Mouse (Mus musculus) midbrain, embryonic 12.5 days (tissue): Measurements from ENCODE around the gene Agbl4. TPM values are rescaled to one million over a fixed set of nuclear protein-coding genes. Genes with fewer than 3 reads are reported as not detected.

ENCODE experiments used
- ATAC-seq: fragments of 200-750 bp; cut with Nextera tagmentation; 2 replicates; pipeline ENCODE4 v1.8.0; 2017; ENCODE audit warnings: low read depth, moderate TSS enrichment, moderate library complexity; ENCODE audit not compliant: low FRiP score
- H3K27ac ChIP-seq: fragments of 300-500 bp; sonication (generic); replicated peaks from 2 replicates; pipeline ENCODE4 v1.5.1; 2016; ENCODE audit warnings: mild to moderate bottlenecking
- H3K27me3 ChIP-seq: fragments of 300-500 bp; sonication (generic); 2 replicates; pipeline ENCODE4 v1.6.1; 2016; ENCODE audit warnings: mild to moderate bottlenecking
- H3K36me3 ChIP-seq: fragments of 300-500 bp; sonication (generic); 2 replicates; pipeline ENCODE4 v1.6.1; 2016
- H3K4me1 ChIP-seq: fragments of 300-500 bp; sonication (generic); 2 replicates; pipeline ENCODE4 v1.6.1; 2016
- H3K4me2 ChIP-seq: fragments of 300-500 bp; sonication (generic); replicated peaks from 2 replicates; pipeline ENCODE4 v1.6.1; 2016; ENCODE audit warnings: mild to moderate bottlenecking, moderate library complexity
- H3K4me3 ChIP-seq: fragments of 300-500 bp; sonication (generic); 2 replicates; pipeline ENCODE4 v1.5.1; 2016; ENCODE audit warnings: mild to moderate bottlenecking
- H3K9ac ChIP-seq: fragments of 300-500 bp; sonication (generic); replicated peaks from 2 replicates; pipeline ENCODE4 v1.6.1; 2016; ENCODE audit warnings: mild to moderate bottlenecking, moderate library complexity
- H3K9me3 ChIP-seq: fragments of 300-500 bp; sonication (generic); 2 replicates; pipeline ENCODE4 v1.6.1; 2016; ENCODE audit warnings: mild to moderate bottlenecking
- WGBS: fragments of 180-500 bp; shearing (Covaris S2); methylation state at CpG from one replicate; pipeline ENCODE4 v1.1.7; 2016; 5-methylcytosine and 5-hydroxymethylcytosine counted together
- polyA plus RNA-seq: library from polyadenylated mRNA; unstranded; fragments of >200 nt; fragmentation: Nextera tagmentation; extraction: Ambion mirVana; gene quantifications from 2 replicates; pipeline ENCODE4 v1.2.1, GENCODE M21; 2016

The Agbl4 gene
- polyA plus RNA-seq, 1 experiment from 2014 or later, result 0.89 TPM

GRCm38 (mm10) chr4:111520006-111520405 is 1122.5 kb downstream of the Agbl4 start:
- Histone ChIP-seq H3K4me3 (no peak overlapping the region), H3K27me3 (no peaks in the 10 kb centered on the region), H3K36me3 (no peaks in the 10 kb centered on the region), H3K4me2 (no peak overlapping the region), H3K4me1 (0 out of 2 replicates have a peak, but pooled peaks cover 4% of the 10 kb centered on the region), H3K9me3 (no peaks in the 10 kb centered on the region), H3K27ac (no peak overlapping the region), H3K9ac (no peak overlapping the region)
- 92% methylated on average over 2 of the region's 2 CpGs for WGBS
- ATAC-seq, result no peak

- ATAC-seq, result no peak
- no peaks in the 10 kb centered on the region for H3K9me3 ChIP-seq
- H3K27me3 ChIP-seq, result no peaks in the 10 kb centered on the region
- H3K4me3 ChIP-seq, result no peak overlapping the region
- no peak overlapping the region for H3K4me2 ChIP-seq
- H3K27ac ChIP-seq, result no peak overlapping the region
- no peaks in the 10 kb centered on the region for H3K4me1 ChIP-seq
- no peak overlapping the region for H3K9ac ChIP-seq
- no peaks in the 10 kb centered on the region for H3K36me3 ChIP-seq
- 79% methylated on average over 2 of the region's 2 CpGs for WGBS
Observed at GRCm38 (mm10) chr4:111522974-111523373, 1125.5 kb downstream of the Agbl4 start.

- WGBS, result 87% methylated on average over 6 of the region's 6 CpGs
- H3K4me1 ChIP-seq, result no peaks in the 10 kb centered on the region
- H3K27ac ChIP-seq, result no peak overlapping the region
- no peaks in the 10 kb centered on the region for H3K9me3 ChIP-seq
- H3K36me3 ChIP-seq, result no peaks in the 10 kb centered on the region
- no peaks in the 10 kb centered on the region for H3K27me3 ChIP-seq
- no peak for ATAC-seq
- no peak overlapping the region for H3K4me3 ChIP-seq
- H3K9ac ChIP-seq, result no peak overlapping the region
- H3K4me2 ChIP-seq, result no peak overlapping the region
Observed at GRCm38 (mm10) chr4:111528961-111529360, 1131.5 kb downstream of the Agbl4 start.

- ATAC-seq, result no peak
- Histone ChIP-seq H3K4me3 (no peak overlapping the region), H3K4me2 (no peak overlapping the region), H3K4me1 (no peaks in the 10 kb centered on the region), H3K27me3 (no peaks in the 10 kb centered on the region), H3K9me3 (no peaks in the 10 kb centered on the region), H3K27ac (no peak overlapping the region), H3K9ac (no peak overlapping the region), H3K36me3 (no peaks in the 10 kb centered on the region)
- 91% methylated on average over 4 of the region's 4 CpGs for WGBS
Observed at GRCm38 (mm10) chr4:111529996-111530395, 1132.5 kb downstream of the Agbl4 start.

GRCm38 (mm10) chr4:111530537-111530936 is 1133.1 kb downstream of the Agbl4 start:
- WGBS, result 98% methylated on average over 2 of the region's 2 CpGs
- Histone ChIP-seq H3K4me2 (no peak overlapping the region), H3K27me3 (no peaks in the 10 kb centered on the region), H3K27ac (no peak overlapping the region), H3K9me3 (no peaks in the 10 kb centered on the region), H3K36me3 (no peaks in the 10 kb centered on the region), H3K4me1 (no peaks in the 10 kb centered on the region), H3K9ac (no peak overlapping the region), H3K4me3 (no peak overlapping the region)
- no peak for ATAC-seq

DNA sequence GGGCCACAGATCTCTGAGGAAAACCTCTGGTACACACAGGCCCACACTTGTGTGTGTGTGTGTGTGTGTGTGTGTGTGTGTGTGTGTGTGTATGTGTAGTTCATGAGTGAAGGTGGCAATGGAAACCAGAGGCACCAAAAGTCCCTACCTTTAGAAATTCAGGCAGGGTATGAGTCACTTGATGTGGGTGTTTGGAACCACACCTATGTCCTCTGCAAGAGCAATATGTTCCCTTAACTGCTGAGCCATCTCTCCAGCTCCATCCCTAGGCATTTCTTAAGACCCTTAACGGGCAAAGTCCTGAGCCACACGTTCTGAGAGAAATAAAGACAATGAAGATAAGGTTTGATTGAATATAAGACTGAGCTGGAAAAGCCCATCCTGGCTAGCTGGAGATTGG is 1147.2 kb downstream of the Agbl4 start:
- H3K27me3 ChIP-seq, result no peaks in the 10 kb centered on the region
- H3K36me3 ChIP-seq, result no peaks in the 10 kb centered on the region
- H3K27ac ChIP-seq, result no peak overlapping the region
- no peaks in the 10 kb centered on the region for H3K4me1 ChIP-seq
- H3K4me3 ChIP-seq, result no peak overlapping the region
- H3K4me2 ChIP-seq, result no peak overlapping the region
- 86% methylated on average over 2 of the region's 2 CpGs for WGBS
- no peaks in the 10 kb centered on the region for H3K9me3 ChIP-seq
- H3K9ac ChIP-seq, result no peak overlapping the region
- no peak for ATAC-seq

- H3K4me2 ChIP-seq, result no peak overlapping the region
- ATAC-seq, result no peak
- no peak overlapping the region for H3K4me3 ChIP-seq
- H3K9me3 ChIP-seq, result no peaks in the 10 kb centered on the region
- no peak overlapping the region for H3K9ac ChIP-seq
- no peaks in the 10 kb centered on the region for H3K4me1 ChIP-seq
- no peaks in the 10 kb centered on the region for H3K36me3 ChIP-seq
- no peak overlapping the region for H3K27ac ChIP-seq
- H3K27me3 ChIP-seq, result no peaks in the 10 kb centered on the region
- WGBS, result 79% methylated on average over 7 of the region's 7 CpGs
Observed at GRCm38 (mm10) chr4:111546009-111546408, 1148.5 kb downstream of the Agbl4 start.

DNA sequence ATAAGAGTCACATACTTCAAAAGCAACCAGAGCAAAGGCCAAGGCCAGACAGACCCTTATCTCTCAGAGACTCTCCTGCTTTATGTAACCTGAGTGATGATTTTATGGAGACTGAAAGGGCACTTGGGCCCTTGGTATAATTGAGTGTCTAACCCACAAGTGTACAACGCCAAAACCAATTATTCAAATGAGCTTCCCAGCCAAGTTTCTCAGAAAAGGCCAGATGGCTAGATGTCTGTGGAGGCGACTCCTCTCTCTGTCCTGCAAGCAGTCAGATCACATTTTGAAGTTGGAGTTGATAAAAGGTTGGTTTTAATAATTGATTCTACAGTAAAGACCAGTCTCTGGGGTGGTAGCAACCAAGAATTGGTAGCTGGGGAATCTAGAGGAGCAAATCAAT is 1158.0 kb downstream of the Agbl4 start:
- Histone ChIP-seq H3K27me3 (no peaks in the 10 kb centered on the region), H3K36me3 (no peaks in the 10 kb centered on the region), H3K4me3 (no peak overlapping the region), H3K9me3 (no peaks in the 10 kb centered on the region), H3K9ac (no peak overlapping the region), H3K4me2 (no peak overlapping the region), H3K27ac (no peak overlapping the region), H3K4me1 (no peaks in the 10 kb centered on the region)
- 81% methylated on average over 2 of the region's 2 CpGs for whole genome bisulfite sequencing
- ATAC-seq, result no peak

DNA sequence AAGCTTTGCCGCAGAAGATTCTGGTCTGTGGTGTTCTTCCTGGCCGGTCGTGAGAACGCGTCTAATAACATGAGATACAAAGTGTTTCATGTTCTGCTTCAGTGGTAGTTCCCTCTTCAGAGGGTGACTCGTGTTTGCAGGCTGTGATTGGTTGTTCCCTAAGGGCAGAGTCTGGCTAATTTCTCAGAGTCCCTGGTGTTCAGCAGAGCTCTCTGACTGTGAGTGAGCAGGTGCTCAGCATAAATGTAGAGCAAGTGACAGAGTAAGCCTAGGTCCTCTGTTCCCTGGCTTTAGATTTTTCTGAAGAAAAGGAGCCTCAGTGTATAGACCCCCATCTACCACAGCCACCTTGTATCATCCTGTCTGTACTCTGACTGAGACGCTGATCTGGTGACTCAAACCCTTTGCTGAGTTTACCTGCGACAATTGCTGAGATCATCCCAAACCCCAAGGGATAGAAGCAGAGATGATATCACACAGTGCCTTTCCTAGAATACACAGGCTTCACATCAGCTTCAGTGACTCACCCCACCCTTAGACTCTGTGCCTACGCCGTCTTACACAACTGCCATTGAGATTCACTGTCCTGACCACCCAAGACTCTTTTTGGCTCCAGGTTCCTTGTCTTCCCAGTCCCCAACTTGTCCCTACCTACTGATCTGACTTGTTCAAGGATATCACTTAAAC is 1179.8 kb downstream of the Agbl4 start:
- H3K9me3 ChIP-seq, result no peaks in the 10 kb centered on the region
- H3K36me3 ChIP-seq, result no peaks in the 10 kb centered on the region
- no peak overlapping the region for H3K4me3 ChIP-seq
- H3K4me2 ChIP-seq, result no peak overlapping the region
- ATAC-seq, result no peak
- no peak overlapping the region for H3K9ac ChIP-seq
- H3K27ac ChIP-seq, result no peak overlapping the region
- H3K4me1 ChIP-seq, result peaks cover 8% of the 10 kb centered on the region; the same call in 1 of the 2 replicates
- WGBS, result 95% methylated on average over 10 of the region's 10 CpGs
- H3K27me3 ChIP-seq, result no peaks in the 10 kb centered on the region

DNA sequence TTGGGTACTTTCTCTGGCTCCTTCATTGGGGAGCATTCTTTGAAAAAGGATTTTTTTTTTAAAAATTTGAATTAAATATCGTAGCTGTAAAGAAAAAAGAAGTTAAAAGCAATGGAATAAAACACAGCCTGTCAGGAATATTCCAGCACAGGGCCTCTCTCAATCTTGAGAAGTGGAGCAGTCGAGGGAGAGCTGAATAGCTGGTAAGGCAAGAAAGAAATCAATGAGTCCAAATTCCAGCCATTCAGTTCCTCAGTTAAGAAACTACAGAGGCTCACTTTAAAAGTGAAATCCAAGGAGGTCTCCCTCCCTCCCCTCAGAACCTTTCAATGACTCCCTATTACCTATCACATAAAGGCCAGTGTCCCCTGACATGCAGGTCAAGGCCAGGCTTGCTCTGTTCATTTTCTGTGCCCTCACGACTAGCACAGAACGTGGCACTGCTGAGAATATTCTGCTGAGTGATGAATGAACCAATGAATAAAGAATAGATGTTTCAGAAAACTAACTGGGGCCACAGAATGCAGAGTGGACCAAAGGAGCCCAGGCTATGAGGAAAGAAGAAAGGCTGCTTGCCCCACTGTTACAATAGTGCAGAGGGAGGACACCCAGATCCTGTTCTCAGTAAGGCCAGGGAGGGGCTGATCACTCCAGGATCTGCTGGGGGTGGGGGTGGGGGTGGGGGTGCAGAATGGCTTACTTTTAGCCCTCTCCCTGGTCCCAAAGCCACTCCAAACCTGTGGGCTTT is 1181.8 kb downstream of the Agbl4 start:
- Histone ChIP-seq H3K27ac (no peak overlapping the region), H3K27me3 (no peaks in the 10 kb centered on the region), H3K4me2 (no peak overlapping the region), H3K9me3 (no peaks in the 10 kb centered on the region), H3K4me3 (no peak overlapping the region), H3K36me3 (no peaks in the 10 kb centered on the region), H3K9ac (no peak overlapping the region), H3K4me1 (peaks cover 13% of the 10 kb centered on the region; the same call in 1 of the 2 replicates)
- ATAC-seq, result peak; percentile 56; the same call in 1 of the 2 replicates
- 41% methylated on average over 4 of the region's 4 CpGs for WGBS

GRCm38 (mm10) chr4:111579863-111580224 is 1182.4 kb downstream of the Agbl4 start:
- H3K4me1 ChIP-seq, result peaks cover 13% of the 10 kb centered on the region; the same call in 1 of the 2 replicates
- WGBS, result 43% methylated on average over 4 of the region's 4 CpGs
- H3K27me3 ChIP-seq, result no peaks in the 10 kb centered on the region
- H3K9me3 ChIP-seq, result no peaks in the 10 kb centered on the region
- H3K4me2 ChIP-seq, result no peak overlapping the region
- ATAC-seq, result no peak
- H3K36me3 ChIP-seq, result no peaks in the 10 kb centered on the region
- no peak overlapping the region for H3K27ac ChIP-seq
- no peak overlapping the region for H3K4me3 ChIP-seq
- H3K9ac ChIP-seq, result no peak overlapping the region

GRCm38 (mm10) chr4:111580239-111580638 is 1182.8 kb downstream of the Agbl4 start:
- Histone ChIP-seq H3K4me1 (peaks cover 13% of the 10 kb centered on the region; the same call in 1 of the 2 replicates), H3K9ac (no peak overlapping the region), H3K4me2 (no peak overlapping the region), H3K36me3 (no peaks in the 10 kb centered on the region), H3K27me3 (no peaks in the 10 kb centered on the region), H3K27ac (no peak overlapping the region), H3K4me3 (no peak overlapping the region), H3K9me3 (no peaks in the 10 kb centered on the region)
- 86% methylated on average over 1 of the region's 1 CpGs for WGBS
- ATAC-seq, result no peak
